Mouse (Mus musculus): ENCODE measurements around the gene Scml4. TPM values are rescaled to one million over a fixed set of nuclear protein-coding genes. Genes with fewer than 3 reads are reported as not detected.

Gene Scml4
- polyA plus RNA-seq, 2 experiments, result 0.92 to 1.1 TPM

GRCm38 (mm10) chr10:42962181-42962601, 102.0 kb downstream of the Scml4 start:
- no peak for TF ChIP-seq POLR2A (IDR thresholded peaks at IDR 0.05; ENCODE audit: borderline replicate concordance, extremely low read depth, insufficient read depth, insufficient read length)
- no peak overlapping the region for H3K4me2 ChIP-seq (replicated peaks; ENCODE audit: low read depth, low read length, severe bottlenecking)
- ATAC-seq (ENCODE audit: low FRiP score, low read depth) (no peak), DNase-seq (ENCODE audit: low spot score) (peak; percentile 34)
- no peaks in the 10 kb centered on the region for H3K36me3 ChIP-seq (ENCODE audit: control insufficient read depth, insufficient read depth, low read length)
- no peaks in the 10 kb centered on the region for H3K27me3 ChIP-seq (ENCODE audit: control insufficient read depth, insufficient read depth, low read length)
- H3K4me3 ChIP-seq (replicated peaks; ENCODE audit: low read length), result no peak overlapping the region
- 0 out of 2 replicates have a peak, but pooled peaks cover 6% of the 10 kb centered on the region for H3K4me1 ChIP-seq (ENCODE audit: control insufficient read depth, insufficient read depth, low read length)
- no peak overlapping the region for H3K27ac ChIP-seq (replicated peaks; ENCODE audit: low read depth, low read length)
- H3K9me3 ChIP-seq (ENCODE audit: control insufficient read depth, low read length), result no peaks in the 10 kb centered on the region
- 58% methylated on average over 6 of the region's 6 CpGs for WGBS
- H3K9ac ChIP-seq (ENCODE audit: low read depth, low read length, severe bottlenecking), result no peak overlapping the region

GRCm38 (mm10) chr10:42962655-42963054, 102.5 kb downstream of the Scml4 start:
- no peak for TF ChIP-seq POLR2A (IDR thresholded peaks at IDR 0.05; ENCODE audit: borderline replicate concordance, extremely low read depth, insufficient read depth, insufficient read length)
- no peaks in the 10 kb centered on the region for H3K36me3 ChIP-seq (ENCODE audit: control insufficient read depth, insufficient read depth, low read length)
- WGBS, result 90% methylated on average over 13 of the region's 13 CpGs

GRCm38 (mm10) chr10:42963061-42963460, 102.9 kb downstream of the Scml4 start:
- 91% methylated on average over 2 of the region's 2 CpGs for WGBS
- Histone ChIP-seq H3K27me3 (ENCODE audit: control insufficient read depth, insufficient read depth, low read length) (no peaks in the 10 kb centered on the region), H3K4me3 (replicated peaks; ENCODE audit: low read length) (no peak overlapping the region), H3K27ac (replicated peaks; ENCODE audit: low read depth, low read length) (no peak overlapping the region), H3K36me3 (ENCODE audit: control insufficient read depth, insufficient read depth, low read length) (no peaks in the 10 kb centered on the region), H3K9me3 (ENCODE audit: control insufficient read depth, low read length) (no peaks in the 10 kb centered on the region), H3K4me2 (replicated peaks; ENCODE audit: low read depth, low read length, severe bottlenecking) (no peak overlapping the region), H3K9ac (ENCODE audit: low read depth, low read length, severe bottlenecking) (no peak overlapping the region), H3K4me1 (ENCODE audit: control insufficient read depth, insufficient read depth, low read length) (0 out of 2 replicates have a peak, but pooled peaks cover 6% of the 10 kb centered on the region)
- DNase-seq (ENCODE audit: low spot score), result no peak
- no peak for ATAC-seq (ENCODE audit: low FRiP score, low read depth)
- no peak for TF ChIP-seq POLR2A (IDR thresholded peaks at IDR 0.05; ENCODE audit: borderline replicate concordance, extremely low read depth, insufficient read depth, insufficient read length)

More at GRCm38 (mm10) chr10:42962655-42963054, 102.5 kb downstream of the Scml4 start:
- DNase-seq (ENCODE audit: low spot score) (no peak), ATAC-seq (ENCODE audit: low FRiP score, low read depth) (no peak)
- Histone ChIP-seq H3K9me3 (ENCODE audit: control insufficient read depth, low read length) (no peaks in the 10 kb centered on the region), H3K9ac (ENCODE audit: low read depth, low read length, severe bottlenecking) (no peak overlapping the region), H3K27me3 (ENCODE audit: control insufficient read depth, insufficient read depth, low read length) (no peaks in the 10 kb centered on the region), H3K4me2 (replicated peaks; ENCODE audit: low read depth, low read length, severe bottlenecking) (no peak overlapping the region), H3K4me3 (replicated peaks; ENCODE audit: low read length) (no peak overlapping the region), H3K4me1 (ENCODE audit: control insufficient read depth, insufficient read depth, low read length) (0 out of 2 replicates have a peak, but pooled peaks cover 6% of the 10 kb centered on the region), H3K27ac (replicated peaks; ENCODE audit: low read depth, low read length) (no peak overlapping the region)

- H3K9me3 ChIP-seq (ENCODE audit: control insufficient read depth, low read length), result no peaks in the 10 kb centered on the region
- no peak overlapping the region for H3K9ac ChIP-seq (ENCODE audit: low read depth, low read length, severe bottlenecking)
- 21% methylated on average over 2 of the region's 2 CpGs for WGBS
- no peaks in the 10 kb centered on the region for H3K27me3 ChIP-seq (ENCODE audit: control insufficient read depth, insufficient read depth, low read length)
- ATAC-seq (ENCODE audit: low FRiP score, low read depth) (no peak), DNase-seq (ENCODE audit: low spot score) (no peak)
- H3K4me2 ChIP-seq (replicated peaks; ENCODE audit: low read depth, low read length, severe bottlenecking), result no peak overlapping the region
- TF ChIP-seq POLR2A (IDR thresholded peaks at IDR 0.05; ENCODE audit: borderline replicate concordance, extremely low read depth, insufficient read depth, insufficient read length), result no peak
- H3K36me3 ChIP-seq (ENCODE audit: control insufficient read depth, insufficient read depth, low read length), result no peaks in the 10 kb centered on the region
- H3K27ac ChIP-seq (replicated peaks; ENCODE audit: low read depth, low read length), result no peak overlapping the region
- no peak overlapping the region for H3K4me3 ChIP-seq (replicated peaks; ENCODE audit: low read length)
- peaks cover 13% of the 10 kb centered on the region for H3K4me1 ChIP-seq (ENCODE audit: control insufficient read depth, insufficient read depth, low read length)
These were observed 108.2 kb downstream of the Scml4 start for GRCm38 (mm10) chr10:42968332-42968731.

GRCm38 (mm10) chr10:42972504-42973172, 112.5 kb downstream of the Scml4 start:
- ATAC-seq (ENCODE audit: low FRiP score, low read depth), result peak; percentile 71

More at GRCm38 (mm10) chr10:42972504-42973172, 112.5 kb downstream of the Scml4 start:
- no peak for TF ChIP-seq POLR2A (IDR thresholded peaks at IDR 0.05; ENCODE audit: borderline replicate concordance, extremely low read depth, insufficient read depth, insufficient read length)
- Histone ChIP-seq H3K36me3 (ENCODE audit: control insufficient read depth, insufficient read depth, low read length) (no peaks in the 10 kb centered on the region), H3K9me3 (ENCODE audit: control insufficient read depth, low read length) (no peaks in the 10 kb centered on the region), H3K4me1 (ENCODE audit: control insufficient read depth, insufficient read depth, low read length) (peaks cover 30% of the 10 kb centered on the region), H3K4me2 (replicated peaks; ENCODE audit: low read depth, low read length, severe bottlenecking) (peak overlapping the region; percentile 7; the same call in 1 of the 2 replicates), H3K27me3 (ENCODE audit: control insufficient read depth, insufficient read depth, low read length) (no peaks in the 10 kb centered on the region), H3K27ac (replicated peaks; ENCODE audit: low read depth, low read length) (no peak overlapping the region), H3K4me3 (replicated peaks; ENCODE audit: low read length) (no peak overlapping the region), H3K9ac (ENCODE audit: low read depth, low read length, severe bottlenecking) (no peak overlapping the region)
- WGBS, result 38% methylated on average over 18 of the region's 18 CpGs
- peak; percentile 82 for DNase-seq (ENCODE audit: low spot score)
